24 mouse cellular contexts compared by ENCODE assay signal in genomic region chr13:102655071-102655570, GRCm38 (mm10).
"Had no signal": no experiment of that assay in that cellular context is flagged by ENCODE, and none has a peak within 500 bp of the region (broad histone marks: within the 10 kb centered on the region; RNA-seq: fewer than 3 reads in every experiment).

No protein-coding gene starts in this region.

- H3K27me3 ChIP-seq: heart, embryonic 13.5 days; heart, embryonic 15.5 days; kidney, embryonic 15.5 days; limb, embryonic 15.5 days; liver, embryonic 12.5 days had no signal

- DNase-seq: gastrocnemius, postnatal 14 days; gastrocnemius, postnatal 36 days; heart, adult 2 months; heart, postnatal 14 days; heart, postnatal 36 days; kidney, adult 11 months; kidney, adult 2 months; kidney, adult 9 months; kidney, postnatal 14 days; kidney, postnatal 36 days; layer of hippocampus, adult 9-11 months; layer of hippocampus, postnatal 36 days; left cerebral cortex, postnatal 4 days had no signal

- ATAC-seq: intestine, embryonic 16.5 days; liver, embryonic 12.5 days had no signal

- H3K9ac ChIP-seq: heart, embryonic 13.5 days; heart, embryonic 15.5 days; hindbrain, embryonic 13.5 days; kidney, embryonic 15.5 days; limb, embryonic 13.5 days; limb, embryonic 15.5 days; liver, embryonic 12.5 days; liver, embryonic 14.5 days had no signal

- H3K4me2 ChIP-seq: heart, embryonic 11.5 days; heart, embryonic 15.5 days; hindbrain, embryonic 13.5 days; kidney, embryonic 15.5 days; limb, embryonic 13.5 days; limb, embryonic 15.5 days had no signal

- H3K4me1 ChIP-seq: hindbrain, embryonic 13.5 days; limb, embryonic 13.5 days; limb, embryonic 15.5 days; liver, embryonic 12.5 days had no signal

- H3K27ac ChIP-seq: heart, embryonic 13.5 days; hindbrain, embryonic 13.5 days; kidney, embryonic 15.5 days; kidney, postnatal 0 days; limb, embryonic 13.5 days; limb, embryonic 15.5 days; liver, embryonic 12.5 days; liver, embryonic 14.5 days had no signal

- H3K36me3 ChIP-seq: heart, embryonic 13.5 days; heart, embryonic 15.5 days; hindbrain, embryonic 13.5 days; kidney, embryonic 15.5 days; limb, embryonic 13.5 days; limb, embryonic 15.5 days; liver, embryonic 12.5 days had no signal

- H3K9me3 ChIP-seq: heart, embryonic 13.5 days; heart, embryonic 15.5 days; hindbrain, embryonic 13.5 days; kidney, embryonic 15.5 days; limb, embryonic 13.5 days; limb, embryonic 15.5 days; liver, embryonic 12.5 days had no signal

- H3K4me3 ChIP-seq: heart, adult 2 months; heart, embryonic 13.5 days; heart, embryonic 15.5 days; hindbrain, embryonic 13.5 days; kidney, embryonic 15.5 days; limb, embryonic 13.5 days; limb, embryonic 15.5 days; liver, embryonic 12.5 days had no signal
